Mouse (Mus musculus): ENCODE measurements around the gene Rasef. TPM values are rescaled to one million over a fixed set of nuclear protein-coding genes. Genes with fewer than 3 reads are reported as not detected.

The Rasef gene
- polyA plus RNA-seq (2012; rRNA removed): 4.5 and 4.9 TPM in 2 replicates

DNA sequence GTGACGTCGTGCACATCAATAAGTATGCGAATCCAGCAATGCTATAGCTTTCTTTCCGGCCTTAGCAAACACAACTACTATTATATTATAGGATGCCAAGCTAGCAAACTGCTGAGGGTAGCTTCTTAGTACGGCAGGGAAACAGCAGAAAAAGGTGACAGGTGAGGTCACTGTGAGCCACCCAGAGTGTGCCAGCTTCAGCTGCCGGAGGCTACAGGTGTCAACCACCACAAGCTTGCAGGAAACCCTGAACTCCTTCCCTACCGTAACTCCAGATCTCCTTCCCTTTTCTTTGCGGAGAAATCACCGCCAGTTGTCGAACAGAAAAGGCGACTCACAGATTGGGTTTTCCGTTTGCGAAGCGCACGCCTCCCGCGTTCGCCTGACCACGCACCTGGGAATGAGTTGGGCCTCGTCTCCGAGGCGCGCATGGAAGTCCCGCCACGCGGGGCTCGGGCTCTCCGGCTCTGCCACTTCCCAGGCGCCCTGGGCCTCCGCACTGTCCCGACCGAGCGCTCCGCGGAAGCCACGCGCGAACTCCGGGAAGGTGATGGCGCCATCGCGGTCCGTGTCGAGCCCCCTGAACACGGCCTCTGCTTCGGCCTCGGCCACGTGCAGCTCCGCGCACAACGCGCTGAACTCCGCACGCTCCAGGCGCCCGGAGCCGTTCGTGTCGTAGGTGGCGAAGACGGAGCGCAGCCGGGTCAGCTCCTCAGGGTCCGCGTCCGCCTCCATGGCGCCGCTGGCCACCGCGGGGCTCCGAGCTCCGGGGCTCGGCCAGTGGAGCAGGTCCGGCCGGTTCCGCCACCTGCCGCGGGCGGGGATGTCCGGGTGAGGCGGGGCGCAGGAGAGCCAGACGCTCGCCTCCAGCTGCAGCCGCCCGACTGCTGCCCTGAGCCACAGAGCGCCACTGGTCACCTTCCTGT is at the start of gene Rasef:
Gene Rasef, minus strand, starts transcription at position 735 of the 926 bp plus-strand sequence.
- no peaks in the 10 kb centered on the region for H3K4me1 ChIP-seq (ENCODE audit: control insufficient read depth, insufficient read depth, low read length)

DNA sequence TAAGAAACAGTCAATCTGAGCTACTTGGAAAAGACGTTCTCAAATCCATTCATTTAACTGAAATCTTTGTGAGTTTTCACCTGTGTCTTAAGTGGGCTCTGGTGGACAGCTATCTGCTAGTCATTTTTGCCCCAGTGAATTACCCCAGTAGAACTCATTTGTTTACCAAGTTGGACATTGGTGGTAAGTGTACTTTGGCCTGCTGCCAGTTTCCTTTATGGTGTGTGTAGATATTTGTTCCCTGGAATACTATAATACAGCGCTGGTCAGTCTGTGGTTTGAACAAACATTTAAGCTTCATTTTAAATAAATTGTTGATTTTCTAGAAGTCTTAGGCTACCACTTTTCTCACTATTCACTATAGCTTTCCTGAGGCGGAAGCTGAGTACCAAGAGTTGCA is 35.8 kb upstream of the Rasef start:
- no peak overlapping the region for H3K4me3 ChIP-seq (replicated peaks; ENCODE audit: extremely low read depth, low read depth, low read length)
- H3K4me1 ChIP-seq (ENCODE audit: control insufficient read depth, insufficient read depth, low read length): no peaks in the 10 kb centered on the region
- no peak for DNase-seq
- TF ChIP-seq CTCF (IDR thresholded peaks at IDR 0.05; ENCODE audit: insufficient read depth, low read length) (no peak), POLR2A (IDR thresholded peaks at IDR 0.05; ENCODE audit: borderline replicate concordance, extremely low read depth, low read depth, low read length) (no peak)
- 53% methylated on average over 3 of the region's 3 CpGs for WGBS

More for the DNA sequence above, at the start of gene Rasef:
- peak; percentile 73 for DNase-seq
- 4% methylated on average over 87 of the region's 87 CpGs for WGBS
- TF ChIP-seq CTCF (IDR thresholded peaks at IDR 0.05; ENCODE audit: insufficient read depth, low read length) (no peak), POLR2A (IDR thresholded peaks at IDR 0.05; ENCODE audit: borderline replicate concordance, extremely low read depth, low read depth, low read length) (no peak; the same call in 1 of the 2 replicates)
- H3K4me3 ChIP-seq (replicated peaks; ENCODE audit: extremely low read depth, low read depth, low read length): peak within 1 kb of the TSS; percentile 64

DNA sequence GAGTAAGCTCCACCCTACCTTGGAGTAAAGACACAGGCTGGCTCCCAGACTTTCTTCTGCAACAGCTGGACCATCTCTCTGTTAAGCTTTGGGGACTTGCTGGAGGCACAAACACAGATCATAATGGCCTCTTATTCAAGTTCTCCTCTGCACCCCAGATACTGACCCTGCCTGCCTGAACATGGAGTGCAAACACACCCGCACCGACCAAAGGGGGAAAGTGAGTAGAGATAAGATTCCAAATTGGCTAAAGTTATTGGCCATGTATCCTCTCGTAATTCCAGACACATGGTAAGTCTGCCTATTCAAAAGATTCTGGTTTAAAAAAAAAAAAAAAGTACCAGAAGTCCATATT is 369 bp upstream of the Rasef start:
- Histone ChIP-seq H3K4me3 (replicated peaks; ENCODE audit: extremely low read depth, low read depth, low read length) (peak overlapping the region; percentile 28), H3K4me1 (ENCODE audit: control insufficient read depth, insufficient read depth, low read length) (no peaks in the 10 kb centered on the region)
- TF ChIP-seq POLR2A (IDR thresholded peaks at IDR 0.05; ENCODE audit: borderline replicate concordance, extremely low read depth, low read depth, low read length) (no peak), CTCF (IDR thresholded peaks at IDR 0.05; ENCODE audit: insufficient read depth, low read length) (no peak)
- no peak for DNase-seq
- 9% methylated on average over 3 of the region's 3 CpGs for WGBS

DNA sequence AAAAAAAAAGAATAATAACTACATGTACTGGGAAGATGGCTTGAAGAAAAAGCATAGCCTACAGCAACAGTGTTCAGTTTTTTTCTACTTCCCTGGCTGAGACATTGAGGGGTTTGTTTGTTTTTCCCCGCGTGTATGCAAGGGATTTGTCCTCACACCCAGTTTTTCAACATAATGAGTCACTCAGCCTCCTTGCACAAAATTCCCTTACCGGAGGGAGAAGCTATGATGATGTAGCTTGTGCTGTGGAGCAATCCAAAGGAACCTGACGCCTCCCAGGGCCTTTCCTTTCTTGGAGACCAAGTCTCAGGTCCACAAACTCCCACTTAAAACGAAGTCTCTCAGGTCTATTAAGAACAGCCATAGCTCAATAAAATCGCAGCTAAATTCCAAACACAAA is 1.3 kb downstream of the Rasef start:
- H3K4me3 ChIP-seq (replicated peaks; ENCODE audit: extremely low read depth, low read depth, low read length): no peak overlapping the region
- TF ChIP-seq POLR2A (IDR thresholded peaks at IDR 0.05; ENCODE audit: borderline replicate concordance, extremely low read depth, low read depth, low read length): no peak
- peak; percentile 21 for DNase-seq

DNA sequence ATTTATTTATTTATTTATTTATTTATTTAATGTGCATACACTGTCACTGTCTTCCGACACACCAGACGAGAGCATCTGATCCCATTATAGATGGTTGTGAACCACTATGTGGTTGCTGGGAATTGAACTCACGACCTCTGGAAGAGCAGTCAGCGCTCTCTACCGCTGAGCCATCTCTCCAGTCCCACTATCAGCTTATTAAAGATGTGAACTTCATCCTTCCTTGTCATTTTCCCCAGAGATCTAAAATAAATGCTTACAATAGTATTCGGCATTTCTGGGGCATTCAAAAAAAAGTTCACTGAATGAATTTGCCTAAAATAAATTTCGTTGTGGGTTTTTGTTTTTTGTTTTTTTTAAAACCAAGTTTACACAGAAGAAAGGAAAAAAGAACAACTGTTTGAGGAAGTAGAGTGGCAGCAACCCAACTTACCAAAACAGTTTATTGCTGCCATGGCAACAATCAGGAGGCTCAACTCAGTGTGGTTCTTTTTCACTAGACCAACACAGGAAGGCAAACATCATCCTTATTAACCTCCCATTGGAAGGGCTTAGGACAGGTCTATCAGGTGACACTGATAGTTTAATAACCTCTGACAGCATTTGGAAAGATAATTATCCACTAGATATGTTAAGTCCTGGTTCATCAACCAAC is 2.6 kb downstream of the Rasef start:
- TF ChIP-seq CTCF (IDR thresholded peaks at IDR 0.05; ENCODE audit: insufficient read depth, low read length) (no peak), POLR2A (IDR thresholded peaks at IDR 0.05; ENCODE audit: borderline replicate concordance, extremely low read depth, low read depth, low read length) (no peak)
- 61% methylated on average over 7 of the region's 7 CpGs for WGBS
- no peaks in the 10 kb centered on the region for H3K4me1 ChIP-seq (ENCODE audit: control insufficient read depth, insufficient read depth, low read length)
- no peak overlapping the region for H3K4me3 ChIP-seq (replicated peaks; ENCODE audit: extremely low read depth, low read depth, low read length)
- DNase-seq: no peak

More for the DNA sequence above, 1.3 kb downstream of the Rasef start:
- no peaks in the 10 kb centered on the region for H3K4me1 ChIP-seq (ENCODE audit: control insufficient read depth, insufficient read depth, low read length)
- 37% methylated on average over 6 of the region's 6 CpGs for WGBS

DNA sequence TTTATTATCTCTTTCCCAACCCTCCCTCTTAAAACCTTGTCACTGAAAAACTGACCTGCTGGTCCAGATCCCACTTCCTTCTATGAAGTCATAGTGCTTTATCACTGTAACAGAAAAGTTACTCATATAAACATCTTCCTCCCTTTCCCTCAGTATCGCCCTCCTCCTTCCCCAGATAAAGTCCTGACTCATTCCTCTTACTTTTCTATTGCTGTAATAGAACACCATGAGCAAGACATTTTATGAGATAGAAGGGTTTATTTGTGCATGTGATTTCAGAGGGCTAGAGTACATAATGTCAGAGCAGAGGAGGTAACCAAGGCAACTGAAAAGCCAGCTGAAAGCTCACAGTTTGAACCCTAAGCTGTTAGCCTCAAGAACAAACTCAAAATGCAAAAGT is 6.6 kb downstream of the Rasef start:
- no peak for TF ChIP-seq CTCF (IDR thresholded peaks at IDR 0.05; ENCODE audit: insufficient read depth, low read length)
- TF ChIP-seq POLR2A (IDR thresholded peaks at IDR 0.05; ENCODE audit: borderline replicate concordance, extremely low read depth, low read depth, low read length): no peak
- no peaks in the 10 kb centered on the region for H3K4me1 ChIP-seq (ENCODE audit: control insufficient read depth, insufficient read depth, low read length)
- DNase-seq: no peak
- H3K4me3 ChIP-seq (replicated peaks; ENCODE audit: extremely low read depth, low read depth, low read length): no peak overlapping the region
- WGBS: 40% methylated on average over 1 of the region's 1 CpGs

DNA sequence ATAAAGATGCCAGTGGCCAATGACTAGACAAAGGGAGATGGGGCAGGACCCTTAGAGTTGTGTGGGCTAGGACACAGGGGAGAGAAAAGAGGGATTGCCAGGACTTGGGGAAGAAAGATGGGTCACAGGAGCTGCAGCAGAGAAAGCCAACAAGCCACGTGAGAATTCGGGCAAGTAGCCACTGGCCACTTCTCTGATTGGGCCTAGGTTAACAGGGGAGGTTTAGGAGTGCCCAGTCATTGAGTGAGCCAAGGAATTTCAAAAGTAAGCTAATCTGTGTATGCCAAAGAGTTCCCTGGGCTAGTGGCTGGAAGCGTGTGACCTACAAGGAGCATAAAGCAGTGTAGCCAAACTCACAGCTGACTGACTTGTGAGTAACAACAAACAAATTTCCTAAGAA is 9.7 kb downstream of the Rasef start:
- no peak overlapping the region for H3K4me3 ChIP-seq (replicated peaks; ENCODE audit: extremely low read depth, low read depth, low read length)
- DNase-seq: peak; percentile 48
- TF ChIP-seq POLR2A (IDR thresholded peaks at IDR 0.05; ENCODE audit: borderline replicate concordance, extremely low read depth, low read depth, low read length): no peak
- TF ChIP-seq CTCF (IDR thresholded peaks at IDR 0.05; ENCODE audit: insufficient read depth, low read length): no peak
- H3K4me1 ChIP-seq (ENCODE audit: control insufficient read depth, insufficient read depth, low read length): no peaks in the 10 kb centered on the region
- WGBS: 58% methylated on average over 3 of the region's 3 CpGs

DNA sequence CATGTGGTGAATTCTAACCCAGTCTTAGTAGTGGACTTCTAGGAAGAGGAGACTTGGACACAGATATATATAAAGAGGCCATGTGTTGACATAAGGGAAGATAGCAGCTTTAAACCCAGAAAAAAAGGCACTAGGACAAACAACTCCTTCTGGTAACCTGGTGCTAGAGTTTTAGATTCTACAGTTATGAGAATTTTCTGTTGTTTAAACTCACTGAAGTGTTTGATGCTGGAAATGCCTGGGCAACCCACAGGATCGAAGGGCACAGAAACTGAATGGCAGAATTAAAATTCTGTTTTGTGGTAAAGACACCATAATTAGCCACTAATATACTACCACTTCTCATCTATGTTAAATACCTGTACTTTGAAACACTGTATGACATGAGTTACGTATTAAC is 15.5 kb downstream of the Rasef start:
- TF ChIP-seq POLR2A (IDR thresholded peaks at IDR 0.05; ENCODE audit: borderline replicate concordance, extremely low read depth, low read depth, low read length): no peak
- no peak for TF ChIP-seq CTCF (IDR thresholded peaks at IDR 0.05; ENCODE audit: insufficient read depth, low read length)
- DNase-seq: no peak
- no peak overlapping the region for H3K4me3 ChIP-seq (replicated peaks; ENCODE audit: extremely low read depth, low read depth, low read length)
- H3K4me1 ChIP-seq (ENCODE audit: control insufficient read depth, insufficient read depth, low read length): no peaks in the 10 kb centered on the region
- 83% methylated on average over 2 of the region's 2 CpGs for WGBS

DNA sequence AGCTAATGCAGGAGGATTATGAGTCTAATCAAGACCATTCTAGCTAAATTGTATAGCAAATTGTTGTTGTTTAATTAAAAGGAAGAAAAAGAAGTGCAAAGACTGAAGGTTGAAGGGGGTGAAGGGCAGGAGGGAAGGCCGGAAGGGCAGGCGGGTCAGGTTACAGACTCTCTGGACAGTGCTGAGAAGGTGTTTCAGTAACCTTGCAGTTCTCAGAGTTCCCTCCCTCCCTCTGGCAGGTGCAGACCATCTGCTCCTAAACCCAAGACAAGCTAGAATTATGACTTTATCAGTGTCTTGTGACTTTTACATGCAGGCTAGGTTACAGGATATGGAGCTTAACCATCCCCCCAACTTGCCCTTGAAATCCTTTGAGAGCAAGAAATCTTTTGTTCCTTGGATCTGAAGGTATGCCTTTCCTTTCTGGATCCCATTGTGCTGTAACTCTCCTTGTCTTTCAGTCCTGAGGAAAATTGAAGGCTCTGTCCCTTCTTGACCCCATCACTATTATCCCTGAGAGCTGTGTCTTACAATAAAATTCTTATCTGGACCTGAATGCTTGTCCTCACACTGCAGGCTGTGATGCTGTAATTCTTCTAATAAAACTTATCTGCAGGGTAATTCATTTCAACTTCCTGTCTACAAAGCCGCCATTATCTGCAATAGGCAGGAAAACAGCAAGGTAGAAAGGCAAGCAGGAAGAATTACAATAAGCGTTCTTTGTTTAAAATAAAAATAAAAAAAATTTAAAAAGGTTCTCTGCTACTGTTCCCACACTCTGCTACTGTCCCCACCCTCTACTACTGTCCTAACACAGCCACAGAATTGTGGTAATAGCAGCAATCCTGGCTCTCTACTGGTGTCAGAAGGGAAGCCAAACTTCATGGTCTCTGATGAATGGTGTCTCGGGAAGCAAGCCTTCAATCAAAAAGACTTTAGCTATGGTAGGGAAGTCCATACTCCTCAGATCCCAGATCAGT is 16.7 kb downstream of the Rasef start:
- TF ChIP-seq POLR2A (IDR thresholded peaks at IDR 0.05; ENCODE audit: borderline replicate concordance, extremely low read depth, low read depth, low read length): no peak
- TF ChIP-seq CTCF (IDR thresholded peaks at IDR 0.05; ENCODE audit: insufficient read depth, low read length): no peak
- 51% methylated on average over 5 of the region's 5 CpGs for WGBS
- DNase-seq: no peak
- Histone ChIP-seq H3K4me3 (replicated peaks; ENCODE audit: extremely low read depth, low read depth, low read length) (no peak overlapping the region), H3K4me1 (ENCODE audit: control insufficient read depth, insufficient read depth, low read length) (no peaks in the 10 kb centered on the region)

All from lung, adult 2 months (tissue).